Mouse (Mus musculus): ENCODE data around the gene Als2cl. TPM values are rescaled to one million over a fixed set of nuclear protein-coding genes. Genes with fewer than 3 reads are reported as not detected.

Als2cl gene
- polyA plus RNA-seq, 2 experiments, result 1.6 to 7.4 TPM

- Histone ChIP-seq H3K4me3 (replicated peaks; ENCODE audit: low read length) (no peak overlapping the region), H3K4me2 (replicated peaks; ENCODE audit: low read depth, low read length, severe bottlenecking) (no peak overlapping the region), H3K9ac (ENCODE audit: low read depth, low read length, severe bottlenecking) (no peak overlapping the region), H3K27me3 (ENCODE audit: control insufficient read depth, insufficient read depth, low read length) (peaks cover 39% of the 10 kb centered on the region), H3K27ac (replicated peaks; ENCODE audit: low read depth, low read length) (no peak overlapping the region), H3K36me3 (ENCODE audit: control insufficient read depth, insufficient read depth, low read length) (no peaks in the 10 kb centered on the region), H3K4me1 (ENCODE audit: control insufficient read depth, insufficient read depth, low read length) (no peaks in the 10 kb centered on the region), H3K9me3 (ENCODE audit: control insufficient read depth, low read length) (no peaks in the 10 kb centered on the region)
- 92% methylated on average over 3 of the region's 3 CpGs for WGBS
- DNase-seq (ENCODE audit: low spot score), result no peak
- ATAC-seq (ENCODE audit: low FRiP score, low read depth), result no peak
- no peak for TF ChIP-seq POLR2A (IDR thresholded peaks at IDR 0.05; ENCODE audit: borderline replicate concordance, extremely low read depth, insufficient read depth, insufficient read length)
Observed at GRCm38 (mm10) chr9:110950109-110950508, 70.4 kb downstream of the Als2cl start.

Small RNA genes within 50 kb of the gene (microRNA-seq; reads per million reads assigned to microRNA genes)
- not detected for gene Gm24269

Other genes with a start within 250 kb of the Als2cl start
- gene Nbeal2, start 225.7 kb upstream of the Als2cl start, polyA plus RNA-seq (2012; rRNA removed), result 8.4 and 9.4 TPM in 2 replicates
- 3.2 and 3.3 TPM in 2 replicates for gene Nbeal2, start 225.7 kb upstream of the Als2cl start, polyA plus RNA-seq (2014; fragmentation: Nextera tagmentation; extraction: Ambion mirVana)
- 72.2 and 83.8 TPM in 2 replicates for gene Ccdc12, start 223.4 kb upstream of the Als2cl start, polyA plus RNA-seq (2012; rRNA removed)
- 102 and 123 TPM in 2 replicates for gene Ccdc12, start 223.4 kb upstream of the Als2cl start, polyA plus RNA-seq (2014; fragmentation: Nextera tagmentation; extraction: Ambion mirVana)
- 18.9 and 26.1 TPM in 2 replicates for gene Myl3, start 138.0 kb upstream of the Als2cl start, polyA plus RNA-seq (2012; rRNA removed)
- gene Myl3, start 138.0 kb upstream of the Als2cl start, polyA plus RNA-seq (2014; fragmentation: Nextera tagmentation; extraction: Ambion mirVana), result 16.4 and 28.1 TPM in 2 replicates
- gene Pth1r, start 132.7 kb upstream of the Als2cl start, polyA plus RNA-seq (2012; rRNA removed), result 149 and 203 TPM in 2 replicates
- gene Pth1r, start 132.7 kb upstream of the Als2cl start, polyA plus RNA-seq (2014; fragmentation: Nextera tagmentation; extraction: Ambion mirVana), result 96.9 and 99.1 TPM in 2 replicates
- gene Prss42, start 81.7 kb upstream of the Als2cl start, polyA plus RNA-seq (2012; rRNA removed), result 0.04 TPM in 1 of 2 replicates, not detected in the other
- not detected in 2 replicates for gene Prss42, start 81.7 kb upstream of the Als2cl start, polyA plus RNA-seq (2014; fragmentation: Nextera tagmentation; extraction: Ambion mirVana)
- not detected in 2 replicates for gene Prss44, start 65.9 kb upstream of the Als2cl start, polyA plus RNA-seq (2012; rRNA removed)
- gene Prss44, start 65.9 kb upstream of the Als2cl start, polyA plus RNA-seq (2014; fragmentation: Nextera tagmentation; extraction: Ambion mirVana), result not detected in 2 replicates
- not detected in 2 replicates for gene Prss43, start 53.2 kb upstream of the Als2cl start, polyA plus RNA-seq (2012; rRNA removed)
- not detected in 2 replicates for gene Prss43, start 53.2 kb upstream of the Als2cl start, polyA plus RNA-seq (2014; fragmentation: Nextera tagmentation; extraction: Ambion mirVana)
- gene Prss45, start 45.3 kb upstream of the Als2cl start, polyA plus RNA-seq (2012; rRNA removed), result not detected in 2 replicates
- not detected in 2 replicates for gene Prss45, start 45.3 kb upstream of the Als2cl start, polyA plus RNA-seq (2014; fragmentation: Nextera tagmentation; extraction: Ambion mirVana)
- gene Prss46, start 35.4 kb upstream of the Als2cl start, polyA plus RNA-seq (2012; rRNA removed), result not detected in 2 replicates
- not detected in 2 replicates for gene Prss46, start 35.4 kb upstream of the Als2cl start, polyA plus RNA-seq (2014; fragmentation: Nextera tagmentation; extraction: Ambion mirVana)
- 0.41 and 0.54 TPM in 2 replicates for gene Prss50, start 21.9 kb upstream of the Als2cl start, polyA plus RNA-seq (2012; rRNA removed)
- gene Prss50, start 21.9 kb upstream of the Als2cl start, polyA plus RNA-seq (2014; fragmentation: Nextera tagmentation; extraction: Ambion mirVana), result 0.21 and 0.26 TPM in 2 replicates
- 0.61 and 0.85 TPM in 2 replicates for gene Tmie, start 243 bp downstream of the Als2cl start, polyA plus RNA-seq (2012; rRNA removed)
- 0.37 and 0.52 TPM in 2 replicates for gene Tmie, start 243 bp downstream of the Als2cl start, polyA plus RNA-seq (2014; fragmentation: Nextera tagmentation; extraction: Ambion mirVana)
- not detected in 2 replicates for gene Fam240a, start 37.0 kb downstream of the Als2cl start, polyA plus RNA-seq (2012; rRNA removed)
- not detected in 2 replicates for gene Fam240a, start 37.0 kb downstream of the Als2cl start, polyA plus RNA-seq (2014; fragmentation: Nextera tagmentation; extraction: Ambion mirVana)
- gene Tdgf1, start 66.3 kb downstream of the Als2cl start, polyA plus RNA-seq (2012; rRNA removed), result 0.38 and 0.56 TPM in 2 replicates
- gene Tdgf1, start 66.3 kb downstream of the Als2cl start, polyA plus RNA-seq (2014; fragmentation: Nextera tagmentation; extraction: Ambion mirVana), result 0.40 and 0.54 TPM in 2 replicates
- 0.04 and 0.12 TPM in 2 replicates for gene Lrrc2, start 71.7 kb downstream of the Als2cl start, polyA plus RNA-seq (2012; rRNA removed)
- gene Lrrc2, start 71.7 kb downstream of the Als2cl start, polyA plus RNA-seq (2014; fragmentation: Nextera tagmentation; extraction: Ambion mirVana), result 0.08 TPM in 1 of 2 replicates, not detected in the other
- 0.20 and 0.24 TPM in 2 replicates for gene Rtp3, start 110.7 kb downstream of the Als2cl start, polyA plus RNA-seq (2012; rRNA removed)
- not detected in 2 replicates for gene Rtp3, start 110.7 kb downstream of the Als2cl start, polyA plus RNA-seq (2014; fragmentation: Nextera tagmentation; extraction: Ambion mirVana)
- gene Ltf, start 139.4 kb downstream of the Als2cl start, polyA plus RNA-seq (2012; rRNA removed), result 0.44 and 1.1 TPM in 2 replicates
- gene Ltf, start 139.4 kb downstream of the Als2cl start, polyA plus RNA-seq (2014; fragmentation: Nextera tagmentation; extraction: Ambion mirVana), result 0.47 and 1.4 TPM in 2 replicates
- 0.50 and 0.63 TPM in 2 replicates for gene Ccrl2, start 177.6 kb downstream of the Als2cl start, polyA plus RNA-seq (2012; rRNA removed)
- gene Ccrl2, start 177.6 kb downstream of the Als2cl start, polyA plus RNA-seq (2014; fragmentation: Nextera tagmentation; extraction: Ambion mirVana), result 0.59 and 0.88 TPM in 2 replicates
- gene Lrrfip2, start 237.7 kb downstream of the Als2cl start, polyA plus RNA-seq (2012; rRNA removed), result 22.0 and 36.6 TPM in 2 replicates
- gene Lrrfip2, start 237.7 kb downstream of the Als2cl start, polyA plus RNA-seq (2014; fragmentation: Nextera tagmentation; extraction: Ambion mirVana), result 37.4 and 37.5 TPM in 2 replicates

All from limb, embryonic 14.5 days (tissue).